13 mouse cellular contexts compared by ENCODE assay signal in the genomic region with DNA sequence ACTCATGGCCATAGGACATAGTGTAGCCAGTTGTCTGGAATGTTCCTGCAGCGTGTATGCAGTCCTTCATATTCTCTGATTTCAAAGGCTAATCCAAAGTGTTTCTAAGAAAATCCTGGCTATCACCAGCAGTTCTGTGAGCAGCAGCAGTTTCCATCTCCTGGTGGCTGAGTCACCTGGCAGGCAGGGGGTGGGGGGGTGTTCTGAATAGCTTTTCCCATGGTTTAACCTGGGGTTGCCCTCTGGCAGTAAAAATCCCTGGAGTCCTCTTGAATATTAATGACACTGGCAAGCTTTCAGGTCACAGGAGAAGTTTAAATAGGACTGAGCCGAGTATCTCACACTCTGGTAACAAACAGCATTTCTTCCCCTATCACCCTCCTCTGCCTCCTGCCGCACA. TPM values are rescaled to one million over a fixed set of nuclear protein-coding genes. Genes with fewer than 3 reads are reported as not detected.
DNase-seq lines count a peak whose midpoint lies in the region; ATAC-seq and TF ChIP-seq lines count a peak whose summit lies in the region.
"Had no signal": no experiment of that assay in that cellular context is flagged by ENCODE, and none has a peak within 500 bp of the region (broad histone marks: within the 10 kb centered on the region; RNA-seq: fewer than 3 reads in every experiment).

No protein-coding gene starts in this region.

- no peak overlapping the region for H3K9ac ChIP-seq in liver, adult 2 months (ENCODE audit: low read depth, low read length)
- no peak overlapping the region for H3K9ac ChIP-seq in heart, postnatal 0 days (replicated peaks; ENCODE audit: low read depth, low read length)
- H3K9ac ChIP-seq: liver, embryonic 14.5 days had no signal

- 31% methylated on average over 3 of the region's 3 CpGs for WGBS in liver, adult 2 months
- 17% methylated on average over 3 of the region's 3 CpGs for WGBS in heart, postnatal 0 days

- no peaks in the 10 kb centered on the region for H3K79me2 ChIP-seq in liver, adult 2 months (ENCODE audit: control insufficient read depth, insufficient read depth, low read length)

- no peak for TF ChIP-seq CTCF in liver, adult 2 months (IDR thresholded peaks at IDR 0.05; ENCODE audit: low read depth, low read length)
- TF ChIP-seq CTCF in heart, postnatal 0 days (IDR thresholded peaks at IDR 0.05; ENCODE audit: low read depth): no peak

- H3K27ac ChIP-seq in liver, adult 2 months (replicated peaks; ENCODE audit: insufficient read depth, low read depth, low read length): no peak overlapping the region
- H3K27ac ChIP-seq in heart, postnatal 0 days (ENCODE audit: low read depth): peak overlapping the region; percentile 74
- H3K27ac ChIP-seq: layer of hippocampus, adult 2 months; liver, embryonic 14.5 days had no signal

- no peak overlapping the region for H3K4me3 ChIP-seq in liver, adult 2 months (ENCODE audit: insufficient read depth, low read depth, low read length)
- no peak overlapping the region for H3K4me3 ChIP-seq in heart, postnatal 0 days (ENCODE audit: low read depth, low read length)
- H3K4me3 ChIP-seq: layer of hippocampus, adult 2 months had no signal

- H3K4me2 ChIP-seq in heart, postnatal 0 days (ENCODE audit: low read depth, low read length): no peak overlapping the region

- H3K4me1 ChIP-seq in liver, adult 2 months (ENCODE audit: control insufficient read depth, insufficient read depth, low read length): peaks cover 8% of the 10 kb centered on the region; the same call in 1 of the 2 replicates
- H3K4me1 ChIP-seq in heart, postnatal 0 days (ENCODE audit: control insufficient read depth, insufficient read depth): no peaks in the 10 kb centered on the region

- no peak for TF ChIP-seq EP300 in heart, postnatal 0 days (IDR thresholded peaks at IDR 0.05; ENCODE audit: low read depth)

- DNase-seq in adrenal gland, adult 2 months: peak; percentile 23
- no peak for DNase-seq in adrenal gland, postnatal 4 days (ENCODE audit: low spot score in 2 of 2)
- DNase-seq in liver, adult 2 months (ENCODE audit: extremely low read depth, low read depth, low spot score): peak; percentile 45
- no peak for DNase-seq in liver
- peak; percentile 82 for DNase-seq in heart, postnatal 0 days (ENCODE audit: low spot score)
- peak; percentile 75 to 87 for DNase-seq in kidney, postnatal 25 days
- DNase-seq in right cerebral cortex, postnatal 14 days: no peak
- DNase-seq: adrenal gland, adult 8-10 months; cerebellum, adult 18-20 months; spleen, adult 18-20 months had no signal

- TF ChIP-seq POLR2A in liver, adult 2 months (IDR thresholded peaks at IDR 0.05; ENCODE audit: extremely low read depth, insufficient read depth, low read length): no peak

- no peaks in the 10 kb centered on the region for H3K36me3 ChIP-seq in liver, adult 2 months (ENCODE audit: control insufficient read depth, insufficient read depth, low read length)
- H3K36me3 ChIP-seq in heart, postnatal 0 days (replicated peaks; ENCODE audit: control insufficient read depth, insufficient read depth, low read length): no peaks in the 10 kb centered on the region

- peak; percentile 89 for ATAC-seq in heart, postnatal 0 days (ENCODE audit: insufficient read depth, low read depth)
- no peak; the same call in 1 of the 2 replicates for ATAC-seq in cerebellum, adult (ENCODE audit: insufficient number of reproducible peaks, low FRiP score, low TSS enrichment)

- H3K9me3 ChIP-seq in heart, postnatal 0 days (replicated peaks; ENCODE audit: control insufficient read depth, low read length): no peaks in the 10 kb centered on the region

- H3K27me3 ChIP-seq in liver, adult 2 months (ENCODE audit: control insufficient read depth, insufficient read depth, low read length): no peaks in the 10 kb centered on the region
- H3K27me3 ChIP-seq in heart, postnatal 0 days (ENCODE audit: control insufficient read depth, insufficient read depth, low read length): no peaks in the 10 kb centered on the region

RNA-seq across cellular contexts. Expression of a gene that starts 29.2 kb away (rescaled TPM):
- total RNA-seq in adrenal gland, adult 2 months (2021): 10 to 100 TPM in 1 of 2 experiments, 1 to 10 TPM in 1; 5.7 to 23.9 TPM
- 0.32 and 0.49 TPM in 2 replicates for polyA plus RNA-seq in adrenal gland, adult 2 months (2012; rRNA removed)
- 10 to 100 TPM; 16.1 to 18.5 TPM for total RNA-seq in adrenal gland, postnatal 4 days (2021)
- 51.9 and 52.3 TPM in 2 replicates for total RNA-seq in liver, adult 2 months (2014; rRNA removed)
- polyA plus RNA-seq in liver, adult 2 months (2012; rRNA removed): 6.1 and 7.3 TPM in 2 replicates
- total RNA-seq in heart, postnatal 0 days (2014; rRNA removed; ENCODE audit: low replicate concordance): 2.0 and 6.1 TPM in 2 replicates
- polyA plus RNA-seq in heart, postnatal 0 days (2015; fragmentation: Nextera tagmentation; extraction: Ambion mirVana): 1.6 and 1.7 TPM in 2 replicates

RNA-seq across cellular contexts. Expression of a gene that starts 35.1 kb away (rescaled TPM):
- under 1 TPM; 0.32 to 0.55 TPM for total RNA-seq in adrenal gland, adult 2 months (2021)
- 0.25 and 0.30 TPM in 2 replicates for polyA plus RNA-seq in adrenal gland, adult 2 months (2012; rRNA removed)
- 1 to 10 TPM; 2.6 to 4.4 TPM for total RNA-seq in adrenal gland, postnatal 4 days (2021)
- total RNA-seq in liver, adult 2 months (2014; rRNA removed): 6.2 and 9.5 TPM in 2 replicates
- polyA plus RNA-seq in liver, adult 2 months (2012; rRNA removed): 6.4 and 8.6 TPM in 2 replicates
- 2.2 and 2.6 TPM in 2 replicates for total RNA-seq in heart, postnatal 0 days (2014; rRNA removed; ENCODE audit: low replicate concordance)
- 1.7 and 1.9 TPM in 2 replicates for polyA plus RNA-seq in heart, postnatal 0 days (2015; fragmentation: Nextera tagmentation; extraction: Ambion mirVana)

Comparison
In these comparisons a context has a peak if more than half of its experiments do, and no peak if none do; other contexts are left out.
1. DNase-seq: peak in adrenal gland, adult 2 months (single experiment), liver, adult 2 months (single experiment), heart, postnatal 0 days (single experiment) and kidney, postnatal 25 days (2 of 2); none in adrenal gland, postnatal 4 days (0 of 2), liver (single experiment) and right cerebral cortex, postnatal 14 days (single experiment).